Mouse (Mus musculus): ENCODE data around the gene Kif11. TPM values are rescaled to one million over a fixed set of nuclear protein-coding genes. Genes with fewer than 3 reads are reported as not detected.

Gene Kif11
- polyA plus RNA-seq, 1 experiment from 2014 or later, result 110 TPM

DNA sequence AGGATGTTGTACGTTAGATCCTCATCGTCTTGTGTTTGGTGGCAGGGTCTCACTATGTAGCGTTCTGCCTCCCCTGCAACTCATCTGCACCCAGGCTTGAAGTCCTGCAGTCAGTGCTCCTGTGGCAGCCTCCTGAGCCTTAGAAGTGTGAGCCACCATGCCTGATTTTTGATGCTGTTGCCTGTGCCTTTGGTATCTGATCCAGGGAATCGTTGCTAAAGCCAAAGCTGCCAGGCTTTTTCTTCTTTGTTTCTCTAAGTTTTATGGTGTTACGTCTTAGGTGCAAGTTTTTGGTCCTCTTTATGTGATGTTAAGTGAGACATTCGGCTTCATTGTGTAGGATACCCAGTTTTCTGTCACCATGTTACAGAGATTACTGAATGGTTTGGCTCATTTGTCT is 2.6 kb downstream of the Kif11 start:
- Histone ChIP-seq H3K4me1 (ENCODE audit: control insufficient read depth, insufficient read depth, low read length) (no peaks in the 10 kb centered on the region), H3K36me3 (replicated peaks; ENCODE audit: control insufficient read depth, insufficient read depth, low read depth, low read length) (no peaks in the 10 kb centered on the region), H3K9ac (replicated peaks; ENCODE audit: low read length) (no peak overlapping the region), H3K4me3 (ENCODE audit: low read depth, low read length) (no peak overlapping the region), H3K27ac (replicated peaks; ENCODE audit: low read depth, low read length) (no peak overlapping the region), H3K9me3 (replicated peaks; ENCODE audit: control insufficient read depth, low read length) (no peaks in the 10 kb centered on the region), H3K4me2 (ENCODE audit: low read depth, low read length) (no peak overlapping the region), H3K27me3 (ENCODE audit: control insufficient read depth, insufficient read depth, low read length) (no peaks in the 10 kb centered on the region)
- 88% methylated on average over 6 of the region's 6 CpGs for WGBS
- ATAC-seq (replicated peaks; ENCODE audit: insufficient number of reproducible peaks, low FRiP score, low TSS enrichment, low read depth) (no peak), DNase-seq (ENCODE audit: low spot score) (no peak)

DNA sequence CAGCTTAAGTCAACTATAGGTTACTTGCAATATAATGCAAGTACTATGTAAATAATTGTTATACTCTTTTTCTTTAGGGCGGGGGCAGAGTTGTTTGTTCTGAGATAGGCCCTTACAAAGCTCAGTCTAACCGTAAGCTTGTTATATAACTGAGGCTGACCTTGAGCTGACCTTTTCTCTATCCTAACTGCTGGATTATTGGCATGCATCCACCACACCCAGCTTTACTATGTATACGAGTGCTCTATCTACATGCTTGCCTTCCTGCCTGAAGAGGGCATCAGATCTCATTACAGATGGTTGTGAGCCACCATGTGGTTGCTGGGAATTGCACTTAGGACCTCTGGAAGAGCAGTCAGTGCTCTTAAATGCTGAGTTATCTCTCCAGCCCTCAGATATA is 9.9 kb downstream of the Kif11 start:
- H3K9me3 ChIP-seq (replicated peaks; ENCODE audit: control insufficient read depth, low read length), result no peaks in the 10 kb centered on the region
- ATAC-seq (replicated peaks; ENCODE audit: insufficient number of reproducible peaks, low FRiP score, low TSS enrichment, low read depth) (no peak), DNase-seq (ENCODE audit: low spot score) (no peak)
- H3K9ac ChIP-seq (replicated peaks; ENCODE audit: low read length), result no peak overlapping the region
- H3K27ac ChIP-seq (replicated peaks; ENCODE audit: low read depth, low read length), result no peak overlapping the region
- H3K4me3 ChIP-seq (ENCODE audit: low read depth, low read length), result no peak overlapping the region
- peaks cover 2% of the 10 kb centered on the region for H3K36me3 ChIP-seq (replicated peaks; ENCODE audit: control insufficient read depth, insufficient read depth, low read depth, low read length)
- H3K4me1 ChIP-seq (ENCODE audit: control insufficient read depth, insufficient read depth, low read length), result no peaks in the 10 kb centered on the region
- H3K27me3 ChIP-seq (ENCODE audit: control insufficient read depth, insufficient read depth, low read length), result no peaks in the 10 kb centered on the region
- H3K4me2 ChIP-seq (ENCODE audit: low read depth, low read length), result no peak overlapping the region
- 78% methylated on average over 3 of the region's 3 CpGs for WGBS

DNA sequence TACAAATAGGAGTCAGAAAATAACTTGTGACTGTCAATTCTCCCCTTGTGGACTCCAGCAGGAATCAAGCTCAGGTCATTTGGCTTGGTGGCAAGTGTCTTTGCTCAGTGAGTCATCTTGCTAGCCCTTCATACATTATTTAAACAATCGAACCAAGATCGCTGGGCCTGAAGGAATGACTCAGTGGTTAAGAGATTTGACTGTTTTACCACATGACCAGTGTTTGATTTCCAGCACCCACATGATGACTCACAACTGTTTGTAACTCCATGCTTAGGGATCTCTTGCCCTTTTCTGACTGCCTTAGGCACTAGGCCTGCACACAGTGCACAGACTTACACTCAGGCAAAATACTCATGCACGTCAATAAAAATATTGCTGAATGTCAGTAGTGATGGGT is 15.7 kb downstream of the Kif11 start:
- Histone ChIP-seq H3K36me3 (replicated peaks; ENCODE audit: control insufficient read depth, insufficient read depth, low read depth, low read length) (peaks cover 2% of the 10 kb centered on the region), H3K27me3 (ENCODE audit: control insufficient read depth, insufficient read depth, low read length) (no peaks in the 10 kb centered on the region), H3K9ac (replicated peaks; ENCODE audit: low read length) (no peak overlapping the region), H3K4me2 (ENCODE audit: low read depth, low read length) (no peak overlapping the region), H3K4me3 (ENCODE audit: low read depth, low read length) (no peak overlapping the region), H3K9me3 (replicated peaks; ENCODE audit: control insufficient read depth, low read length) (no peaks in the 10 kb centered on the region), H3K4me1 (ENCODE audit: control insufficient read depth, insufficient read depth, low read length) (no peaks in the 10 kb centered on the region), H3K27ac (replicated peaks; ENCODE audit: low read depth, low read length) (no peak overlapping the region)
- DNase-seq (ENCODE audit: low spot score) (no peak), ATAC-seq (replicated peaks; ENCODE audit: insufficient number of reproducible peaks, low FRiP score, low TSS enrichment, low read depth) (no peak)
- 98% methylated on average over 3 of the region's 3 CpGs for WGBS

DNA sequence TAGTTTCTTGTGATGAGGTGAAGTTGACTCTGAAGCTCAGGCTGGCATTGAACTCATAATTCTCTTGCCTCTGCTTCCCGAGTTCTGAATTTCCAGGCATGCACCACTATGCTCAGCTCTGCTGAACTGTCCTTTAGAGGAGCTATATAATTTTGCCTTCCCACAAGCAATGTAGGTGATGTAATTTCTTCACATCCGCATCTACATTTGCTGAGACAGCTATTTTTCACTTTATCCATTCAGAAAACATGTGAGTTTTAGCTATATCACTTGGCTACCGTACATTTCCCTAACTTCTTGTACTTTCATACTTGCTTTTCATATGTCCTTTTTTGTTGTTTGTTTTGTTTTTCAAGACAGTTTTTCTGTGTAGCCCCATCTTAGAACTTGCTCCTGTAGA is 20.1 kb downstream of the Kif11 start:
- DNase-seq (ENCODE audit: low spot score), result no peak
- Histone ChIP-seq H3K9me3 (replicated peaks; ENCODE audit: control insufficient read depth, low read length) (no peaks in the 10 kb centered on the region), H3K4me2 (ENCODE audit: low read depth, low read length) (no peak overlapping the region), H3K36me3 (replicated peaks; ENCODE audit: control insufficient read depth, insufficient read depth, low read depth, low read length) (peaks cover 3% of the 10 kb centered on the region), H3K9ac (replicated peaks; ENCODE audit: low read length) (no peak overlapping the region), H3K4me1 (ENCODE audit: control insufficient read depth, insufficient read depth, low read length) (no peaks in the 10 kb centered on the region), H3K4me3 (ENCODE audit: low read depth, low read length) (no peak overlapping the region), H3K27me3 (ENCODE audit: control insufficient read depth, insufficient read depth, low read length) (no peaks in the 10 kb centered on the region), H3K27ac (replicated peaks; ENCODE audit: low read depth, low read length) (no peak overlapping the region)
- WGBS, result 94% methylated on average over 3 of the region's 3 CpGs
- ATAC-seq (replicated peaks; ENCODE audit: insufficient number of reproducible peaks, low FRiP score, low TSS enrichment, low read depth), result no peak

DNA sequence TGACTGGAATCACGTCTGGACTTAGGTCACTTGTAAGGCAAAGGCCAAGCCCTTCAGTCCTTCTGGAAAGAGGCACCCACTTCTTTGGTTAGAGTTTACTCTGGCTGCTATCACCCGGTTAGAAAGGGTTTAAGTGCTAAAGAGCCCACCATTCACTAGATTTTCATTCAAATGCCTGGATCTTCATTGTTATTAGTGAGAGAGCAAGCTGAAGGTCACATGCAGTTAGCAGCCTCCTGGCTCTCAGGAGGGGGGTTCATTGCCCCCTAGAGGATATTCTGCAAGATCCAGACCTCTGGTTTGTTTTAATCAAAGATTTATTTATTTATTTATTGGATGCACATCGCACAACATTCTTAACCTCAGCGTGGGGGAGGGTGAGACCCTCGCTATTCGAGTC is 24.7 kb downstream of the Kif11 start:
- H3K27ac ChIP-seq (replicated peaks; ENCODE audit: low read depth, low read length), result no peak overlapping the region
- DNase-seq (ENCODE audit: low spot score) (no peak), ATAC-seq (replicated peaks; ENCODE audit: insufficient number of reproducible peaks, low FRiP score, low TSS enrichment, low read depth) (no peak)
- H3K9ac ChIP-seq (replicated peaks; ENCODE audit: low read length), result no peak overlapping the region
- H3K36me3 ChIP-seq (replicated peaks; ENCODE audit: control insufficient read depth, insufficient read depth, low read depth, low read length), result peaks cover 8% of the 10 kb centered on the region
- no peaks in the 10 kb centered on the region for H3K4me1 ChIP-seq (ENCODE audit: control insufficient read depth, insufficient read depth, low read length)
- 79% methylated on average over 6 of the region's 6 CpGs for WGBS
- H3K4me2 ChIP-seq (ENCODE audit: low read depth, low read length), result no peak overlapping the region
- no peaks in the 10 kb centered on the region for H3K27me3 ChIP-seq (ENCODE audit: control insufficient read depth, insufficient read depth, low read length)
- H3K4me3 ChIP-seq (ENCODE audit: low read depth, low read length), result no peak overlapping the region
- H3K9me3 ChIP-seq (replicated peaks; ENCODE audit: control insufficient read depth, low read length), result no peaks in the 10 kb centered on the region

DNA sequence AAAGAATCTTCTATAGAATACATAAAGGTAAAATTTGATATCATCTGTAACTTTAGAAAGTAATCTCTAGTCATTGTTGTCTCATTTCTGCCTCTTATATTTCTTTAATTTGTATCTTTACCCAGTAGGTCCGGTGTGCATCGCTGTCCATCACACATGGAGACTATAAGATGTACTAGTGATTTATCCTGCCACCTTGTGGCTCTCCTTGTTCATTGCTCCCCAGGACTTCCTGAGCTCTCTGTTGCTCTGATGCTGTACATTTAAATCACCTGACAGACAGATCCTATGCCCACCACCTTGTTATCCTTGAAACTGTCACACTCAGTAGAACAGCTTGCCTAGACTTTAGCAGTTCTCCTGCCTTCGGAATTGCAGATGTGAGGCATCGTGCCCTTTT is 42.1 kb downstream of the Kif11 start:
- Histone ChIP-seq H3K4me2 (ENCODE audit: low read depth, low read length) (no peak overlapping the region), H3K36me3 (replicated peaks; ENCODE audit: control insufficient read depth, insufficient read depth, low read depth, low read length) (peaks cover 2% of the 10 kb centered on the region), H3K4me3 (ENCODE audit: low read depth, low read length) (no peak overlapping the region), H3K9me3 (replicated peaks; ENCODE audit: control insufficient read depth, low read length) (no peaks in the 10 kb centered on the region), H3K27me3 (ENCODE audit: control insufficient read depth, insufficient read depth, low read length) (no peaks in the 10 kb centered on the region), H3K27ac (replicated peaks; ENCODE audit: low read depth, low read length) (no peak overlapping the region), H3K9ac (replicated peaks; ENCODE audit: low read length) (no peak overlapping the region), H3K4me1 (ENCODE audit: control insufficient read depth, insufficient read depth, low read length) (no peaks in the 10 kb centered on the region)
- peak; percentile 41 for DNase-seq (ENCODE audit: low spot score)
- 91% methylated on average over 4 of the region's 4 CpGs for WGBS
- ATAC-seq (replicated peaks; ENCODE audit: insufficient number of reproducible peaks, low FRiP score, low TSS enrichment, low read depth), result no peak

DNA sequence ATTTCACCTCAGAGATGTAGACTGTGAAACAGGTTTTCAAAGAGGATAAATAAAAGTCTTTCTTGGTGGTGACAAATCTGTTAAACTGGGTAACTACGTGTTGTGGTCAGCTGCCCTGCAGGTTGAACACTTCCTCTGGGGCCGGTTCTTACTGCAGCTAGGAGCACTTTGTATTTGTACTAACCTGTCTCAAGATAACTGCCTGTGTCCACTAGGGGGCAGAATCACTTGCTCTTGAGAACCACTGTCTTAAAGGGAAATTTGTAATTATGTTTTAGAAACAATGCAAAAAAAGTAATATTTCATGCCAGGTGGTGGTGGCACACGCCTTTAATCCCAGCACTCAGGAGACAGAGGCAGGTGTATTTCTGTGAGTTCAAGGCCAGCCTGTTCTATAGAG is 43.4 kb downstream of the Kif11 start:
- 44% methylated on average over 3 of the region's 3 CpGs for WGBS
- DNase-seq (ENCODE audit: low spot score), result peak; percentile 82

DNA sequence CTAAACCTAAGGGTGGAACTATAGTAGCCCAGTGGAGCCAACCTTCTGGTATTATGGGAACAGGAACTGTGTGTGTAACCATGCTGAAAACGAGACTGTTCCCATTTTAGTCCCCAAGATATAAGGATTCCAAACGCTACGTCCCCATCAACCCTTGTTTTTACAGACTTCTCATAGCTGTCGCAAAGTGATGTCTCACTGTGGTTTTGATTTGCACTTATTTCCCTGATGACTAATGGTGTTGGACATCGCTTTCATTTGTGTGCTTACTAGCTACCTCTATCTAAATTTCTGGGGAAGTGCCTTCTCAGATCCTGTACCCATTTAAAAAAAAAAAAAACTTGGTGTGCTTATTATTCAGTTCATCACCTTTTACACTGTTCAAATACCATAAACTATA is 52.4 kb downstream of the Kif11 start:
- no peak overlapping the region for H3K4me2 ChIP-seq (ENCODE audit: low read depth, low read length)

More for the DNA sequence above, 43.4 kb downstream of the Kif11 start:
- no peak overlapping the region for H3K27ac ChIP-seq (replicated peaks; ENCODE audit: low read depth, low read length)
- no peak overlapping the region for H3K4me2 ChIP-seq (ENCODE audit: low read depth, low read length)
- no peak for ATAC-seq (replicated peaks; ENCODE audit: insufficient number of reproducible peaks, low FRiP score, low TSS enrichment, low read depth)
- H3K4me1 ChIP-seq (ENCODE audit: control insufficient read depth, insufficient read depth, low read length), result no peaks in the 10 kb centered on the region
- H3K4me3 ChIP-seq (ENCODE audit: low read depth, low read length), result no peak overlapping the region
- no peaks in the 10 kb centered on the region for H3K27me3 ChIP-seq (ENCODE audit: control insufficient read depth, insufficient read depth, low read length)
- H3K9ac ChIP-seq (replicated peaks; ENCODE audit: low read length), result no peak overlapping the region
- H3K9me3 ChIP-seq (replicated peaks; ENCODE audit: control insufficient read depth, low read length), result no peaks in the 10 kb centered on the region
- H3K36me3 ChIP-seq (replicated peaks; ENCODE audit: control insufficient read depth, insufficient read depth, low read depth, low read length), result peaks cover 2% of the 10 kb centered on the region; the same call in 1 of the 2 replicates

More for the DNA sequence above, 52.4 kb downstream of the Kif11 start:
- ATAC-seq (replicated peaks; ENCODE audit: insufficient number of reproducible peaks, low FRiP score, low TSS enrichment, low read depth), result no peak
- Histone ChIP-seq H3K4me1 (ENCODE audit: control insufficient read depth, insufficient read depth, low read length) (no peaks in the 10 kb centered on the region), H3K9ac (replicated peaks; ENCODE audit: low read length) (no peak overlapping the region), H3K27ac (replicated peaks; ENCODE audit: low read depth, low read length) (no peak overlapping the region), H3K4me3 (ENCODE audit: low read depth, low read length) (no peak overlapping the region), H3K27me3 (ENCODE audit: control insufficient read depth, insufficient read depth, low read length) (peaks cover 15% of the 10 kb centered on the region), H3K9me3 (replicated peaks; ENCODE audit: control insufficient read depth, low read length) (no peaks in the 10 kb centered on the region), H3K36me3 (replicated peaks; ENCODE audit: control insufficient read depth, insufficient read depth, low read depth, low read length) (no peaks in the 10 kb centered on the region)
- WGBS, result 81% methylated on average over 5 of the region's 5 CpGs
- no peak for DNase-seq (ENCODE audit: low spot score)

Data from embryonic facial prominence, embryonic 11.5 days (tissue).